Comparison of ENCODE assay signal across 8 mouse cellular contexts in genomic region chr5:124552094-124552472, GRCm38 (mm10). TPM values are rescaled to one million over a fixed set of nuclear protein-coding genes. Genes with fewer than 3 reads are reported as not detected.
DNase-seq lines count a peak whose midpoint lies in the region; ATAC-seq and TF ChIP-seq lines count a peak whose summit lies in the region.

No protein-coding gene starts in this region.

- H3K9ac ChIP-seq in kidney, embryonic 16.5 days (replicated peaks; ENCODE audit: low read length): peak overlapping the region; percentile 82
- H3K9ac ChIP-seq in hindbrain, embryonic 14.5 days: peak overlapping the region; percentile 78
- H3K9ac ChIP-seq in midbrain, embryonic 16.5 days (ENCODE audit: low read depth, low read length): peak overlapping the region; percentile 92

- H3K4me1 ChIP-seq in kidney, embryonic 16.5 days (ENCODE audit: insufficient read depth, low read length): peaks cover 3% of the 10 kb centered on the region; the same call in 1 of the 2 replicates
- H3K4me1 ChIP-seq in bone marrow, adult 2 months (ENCODE audit: control insufficient read depth, insufficient read depth, low read length): no peaks in the 10 kb centered on the region; the same call in 1 of the 2 replicates
- H3K4me1 ChIP-seq in hindbrain, embryonic 14.5 days (replicated peaks; ENCODE audit: control insufficient read depth, insufficient read depth, low read length): peaks cover 5% of the 10 kb centered on the region
- peaks cover 11% of the 10 kb centered on the region for H3K4me1 ChIP-seq in midbrain, embryonic 16.5 days (ENCODE audit: control insufficient read depth, insufficient read depth, low read length)

- no peak for ATAC-seq in kidney, embryonic 16.5 days (ENCODE audit: low FRiP score, low TSS enrichment)
- no peak; the same call in 1 of the 2 replicates for ATAC-seq in hindbrain, embryonic 14.5 days (ENCODE audit: low FRiP score)
- no peak for ATAC-seq in midbrain, embryonic 16.5 days

- H3K27ac ChIP-seq in kidney, embryonic 16.5 days (ENCODE audit: low read length): peak overlapping the region; percentile 83
- no peak overlapping the region for H3K27ac ChIP-seq in bone marrow, adult 2 months (ENCODE audit: control insufficient read depth, insufficient read depth, low read depth, low read length, poor library complexity)
- H3K27ac ChIP-seq in hindbrain, embryonic 14.5 days: peak overlapping the region; percentile 86
- peak overlapping the region; percentile 85 for H3K27ac ChIP-seq in midbrain, embryonic 16.5 days (ENCODE audit: low read length)

- no peak for DNase-seq in kidney, postnatal 4 days
- no peak for DNase-seq in hindbrain, embryonic 14.5 days (ENCODE audit: low spot score)
- DNase-seq in urinary bladder, postnatal 10 days (ENCODE audit: low spot score): no peak
- DNase-seq in right cerebral cortex, postnatal 14 days: no peak
- DNase-seq in left cerebral cortex, adult 11 months (ENCODE audit: low spot score): no peak

- no peaks in the 10 kb centered on the region for H3K27me3 ChIP-seq in kidney, embryonic 16.5 days (ENCODE audit: insufficient read depth, low read length)
- H3K27me3 ChIP-seq in hindbrain, embryonic 14.5 days (ENCODE audit: control insufficient read depth, insufficient read depth, low read length): no peaks in the 10 kb centered on the region
- H3K27me3 ChIP-seq in midbrain, embryonic 16.5 days (ENCODE audit: control insufficient read depth, insufficient read depth, low read depth, low read length): no peaks in the 10 kb centered on the region

- peak overlapping the region; percentile 97 for H3K4me3 ChIP-seq in kidney, embryonic 16.5 days (ENCODE audit: low read length)
- H3K4me3 ChIP-seq in bone marrow, adult 2 months (replicated peaks; ENCODE audit: control insufficient read depth, low read depth, low read length): peak overlapping the region; percentile 41
- peak overlapping the region; percentile 84 for H3K4me3 ChIP-seq in hindbrain, embryonic 14.5 days (replicated peaks; ENCODE audit: low read length)
- peak overlapping the region; percentile 98 for H3K4me3 ChIP-seq in midbrain, embryonic 16.5 days (ENCODE audit: low read depth, low read length)

- 4% methylated on average over 9 of the region's 9 CpGs for WGBS in kidney, embryonic 16.5 days
- WGBS in bone marrow, adult 2 months: 6% methylated on average over 9 of the region's 9 CpGs
- WGBS in hindbrain, embryonic 14.5 days: 15% methylated on average over 9 of the region's 9 CpGs
- 14% methylated on average over 9 of the region's 9 CpGs for WGBS in midbrain, embryonic 16.5 days

- peaks cover 35% of the 10 kb centered on the region for H3K36me3 ChIP-seq in kidney, embryonic 16.5 days (ENCODE audit: insufficient read depth, low read length)
- H3K36me3 ChIP-seq in hindbrain, embryonic 14.5 days (replicated peaks; ENCODE audit: control insufficient read depth, insufficient read depth): peaks cover 53% of the 10 kb centered on the region
- H3K36me3 ChIP-seq in midbrain, embryonic 16.5 days (ENCODE audit: control insufficient read depth, insufficient read depth, low read length): peaks cover 23% of the 10 kb centered on the region

- TF ChIP-seq CTCF in bone marrow, adult 2 months (IDR thresholded peaks at IDR 0.05; ENCODE audit: control insufficient read depth, insufficient read depth, low read length): no peak

- H3K9me3 ChIP-seq in kidney, embryonic 16.5 days (ENCODE audit: low read length): no peaks in the 10 kb centered on the region
- no peaks in the 10 kb centered on the region for H3K9me3 ChIP-seq in hindbrain, embryonic 14.5 days (ENCODE audit: control insufficient read depth, low read length)
- H3K9me3 ChIP-seq in midbrain, embryonic 16.5 days (replicated peaks; ENCODE audit: control insufficient read depth, low read length, poor library complexity, severe bottlenecking): no peaks in the 10 kb centered on the region

- no peak for TF ChIP-seq POLR2A in bone marrow, adult 2 months (IDR thresholded peaks at IDR 0.05; ENCODE audit: borderline replicate concordance, control insufficient read depth, low read depth, low read length)

- peak overlapping the region; percentile 60 for H3K4me2 ChIP-seq in kidney, embryonic 16.5 days (replicated peaks; ENCODE audit: low read depth, low read length)
- H3K4me2 ChIP-seq in hindbrain, embryonic 14.5 days (replicated peaks): peak overlapping the region; percentile 83
- peak overlapping the region; percentile 64 for H3K4me2 ChIP-seq in midbrain, embryonic 16.5 days (ENCODE audit: low read length)

RNA-seq across cellular contexts. Expression of gene Ddx55, which starts 0.6 kb away (rescaled TPM):
- 13.9 and 17.2 TPM in 2 replicates for polyA plus RNA-seq in kidney, embryonic 16.5 days (2015; fragmentation: Nextera tagmentation; extraction: Ambion mirVana)
- polyA plus RNA-seq in bone marrow, adult 2 months (2011; ENCODE audit: insufficient read depth, insufficient read length, low replicate concordance, missing spikeins): 11.7 and 22.9 TPM in 2 replicates
- polyA plus RNA-seq in hindbrain, embryonic 14.5 days (2014; fragmentation: Nextera tagmentation; extraction: Ambion mirVana): 18.8 and 22.7 TPM in 2 replicates
- 25.7 and 27.8 TPM in 2 replicates for polyA plus RNA-seq in midbrain, embryonic 16.5 days (2015; fragmentation: Nextera tagmentation; extraction: Ambion mirVana)

RNA-seq across cellular contexts. Expression of gene Tmed2, which starts 11.6 kb away (rescaled TPM):
- 537 and 602 TPM in 2 replicates for polyA plus RNA-seq in kidney, embryonic 16.5 days (2015; fragmentation: Nextera tagmentation; extraction: Ambion mirVana)
- 117 TPM in 2 replicates for polyA plus RNA-seq in bone marrow, adult 2 months (2011; ENCODE audit: insufficient read depth, insufficient read length, low replicate concordance, missing spikeins)
- 354 and 374 TPM in 2 replicates for polyA plus RNA-seq in hindbrain, embryonic 14.5 days (2014; fragmentation: Nextera tagmentation; extraction: Ambion mirVana)
- 340 and 348 TPM in 2 replicates for polyA plus RNA-seq in midbrain, embryonic 16.5 days (2015; fragmentation: Nextera tagmentation; extraction: Ambion mirVana)

RNA-seq across cellular contexts. Expression of gene Rilpl1, which starts 20.9 kb away (rescaled TPM):
- polyA plus RNA-seq in kidney, embryonic 16.5 days (2015; fragmentation: Nextera tagmentation; extraction: Ambion mirVana): 21.7 and 21.9 TPM in 2 replicates
- 1.4 and 6.2 TPM in 2 replicates for polyA plus RNA-seq in bone marrow, adult 2 months (2011; ENCODE audit: insufficient read depth, insufficient read length, low replicate concordance, missing spikeins)
- polyA plus RNA-seq in hindbrain, embryonic 14.5 days (2014; fragmentation: Nextera tagmentation; extraction: Ambion mirVana): 13.2 and 15.2 TPM in 2 replicates
- polyA plus RNA-seq in midbrain, embryonic 16.5 days (2015; fragmentation: Nextera tagmentation; extraction: Ambion mirVana): 10.6 and 11.7 TPM in 2 replicates

RNA-seq across cellular contexts. Expression of gene Eif2b1, which starts 26.8 kb away (rescaled TPM):
- 73.4 and 76.1 TPM in 2 replicates for polyA plus RNA-seq in kidney, embryonic 16.5 days (2015; fragmentation: Nextera tagmentation; extraction: Ambion mirVana)
- 14.9 and 16.6 TPM in 2 replicates for polyA plus RNA-seq in bone marrow, adult 2 months (2011; ENCODE audit: insufficient read depth, insufficient read length, low replicate concordance, missing spikeins)
- 67.8 TPM in 2 replicates for polyA plus RNA-seq in hindbrain, embryonic 14.5 days (2014; fragmentation: Nextera tagmentation; extraction: Ambion mirVana)
- 62.1 and 63.6 TPM in 2 replicates for polyA plus RNA-seq in midbrain, embryonic 16.5 days (2015; fragmentation: Nextera tagmentation; extraction: Ambion mirVana)

RNA-seq across cellular contexts. Expression of gene Gtf2h3, which starts 26.9 kb away (rescaled TPM):
- 67.9 and 73.8 TPM in 2 replicates for polyA plus RNA-seq in kidney, embryonic 16.5 days (2015; fragmentation: Nextera tagmentation; extraction: Ambion mirVana)
- polyA plus RNA-seq in bone marrow, adult 2 months (2011; ENCODE audit: insufficient read depth, insufficient read length, low replicate concordance, missing spikeins): 7.8 and 8.3 TPM in 2 replicates
- polyA plus RNA-seq in hindbrain, embryonic 14.5 days (2014; fragmentation: Nextera tagmentation; extraction: Ambion mirVana): 40.7 and 48.0 TPM in 2 replicates
- polyA plus RNA-seq in midbrain, embryonic 16.5 days (2015; fragmentation: Nextera tagmentation; extraction: Ambion mirVana): 46.6 and 48.6 TPM in 2 replicates

Comparison
In these comparisons a context has a peak if more than half of its experiments do, and no peak if none do; other contexts are left out.
1. H3K4me3 ChIP-seq: peak in every context shown above with its lines; median percentile 98 in midbrain, embryonic 16.5 days; 97 in kidney, embryonic 16.5 days; 84 in hindbrain, embryonic 14.5 days; 41 in bone marrow, adult 2 months.